Mouse (Mus musculus): ENCODE data around the gene Hcn3. TPM values are rescaled to one million over a fixed set of nuclear protein-coding genes. Genes with fewer than 3 reads are reported as not detected.
A peak's percentile ranks its signal among the peaks of the same experiment; 100 is the strongest.

The Hcn3 gene
- 1.4 and 1.9 TPM in 2 replicates for polyA plus RNA-seq (2015; fragmentation: Nextera tagmentation; extraction: Ambion mirVana)

DNA sequence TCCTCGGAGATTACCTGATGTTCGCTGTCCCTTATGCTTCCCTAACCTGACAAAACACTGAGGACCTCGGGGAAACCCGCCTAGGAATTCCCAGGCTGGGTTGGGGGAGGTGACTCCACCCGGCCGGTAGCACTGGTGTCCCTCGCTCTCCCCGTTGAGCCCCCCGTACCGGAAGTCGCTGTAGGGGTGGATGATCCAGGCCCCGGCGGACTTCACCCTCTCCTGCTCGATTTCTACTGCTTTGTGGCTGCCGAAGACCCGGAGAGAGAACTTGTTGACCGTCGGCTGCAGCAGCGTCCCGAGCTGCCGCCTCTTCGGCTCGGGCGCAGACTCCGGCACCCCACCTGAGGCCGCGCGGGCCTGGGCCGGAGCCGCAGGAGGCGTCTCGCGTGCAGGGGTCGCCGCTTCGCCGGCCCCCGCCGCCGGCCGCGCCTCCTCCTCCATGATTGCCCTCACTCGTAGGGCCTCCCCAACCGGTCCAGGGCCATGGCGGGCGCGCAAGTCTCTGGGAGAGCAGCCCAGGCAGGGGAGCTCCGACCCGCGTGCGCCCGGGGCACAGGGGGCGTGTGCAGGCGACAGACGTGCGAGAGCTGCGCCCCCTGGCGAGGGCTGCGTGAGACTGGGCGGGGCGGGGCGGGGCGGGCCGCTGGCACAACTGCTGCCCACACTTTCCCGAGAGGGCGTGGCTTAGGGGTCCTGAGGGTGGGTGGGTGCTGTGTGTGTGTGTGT lies at the start of gene Hcn3:
Gene Hcn3, minus strand, starts transcription at position 581 of the 729 bp plus-strand sequence.
- DNase-seq (ENCODE audit: low spot score), result peak; percentile 89

DNA sequence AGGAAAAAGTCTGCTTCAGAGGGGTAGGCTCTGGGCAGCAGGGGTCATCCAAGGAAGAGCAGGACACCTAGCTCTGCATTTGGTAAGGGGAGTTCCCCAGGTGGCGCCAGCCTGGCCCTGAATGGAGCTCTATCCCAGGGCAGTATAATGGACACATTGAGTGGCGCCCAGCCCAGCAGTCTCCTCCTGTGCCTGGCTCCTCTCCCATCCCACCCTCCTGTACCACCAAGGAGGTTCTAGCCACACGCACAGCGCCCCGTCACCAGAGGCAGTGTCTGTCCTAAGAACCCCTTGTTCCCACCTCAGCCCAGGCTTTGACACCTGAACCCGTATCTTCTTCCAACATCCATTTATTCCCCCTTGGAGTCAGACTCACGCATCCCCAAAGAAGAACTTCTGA lies 49.7 kb upstream of the Hcn3 start:
- DNase-seq (ENCODE audit: low spot score), result no peak

DNA sequence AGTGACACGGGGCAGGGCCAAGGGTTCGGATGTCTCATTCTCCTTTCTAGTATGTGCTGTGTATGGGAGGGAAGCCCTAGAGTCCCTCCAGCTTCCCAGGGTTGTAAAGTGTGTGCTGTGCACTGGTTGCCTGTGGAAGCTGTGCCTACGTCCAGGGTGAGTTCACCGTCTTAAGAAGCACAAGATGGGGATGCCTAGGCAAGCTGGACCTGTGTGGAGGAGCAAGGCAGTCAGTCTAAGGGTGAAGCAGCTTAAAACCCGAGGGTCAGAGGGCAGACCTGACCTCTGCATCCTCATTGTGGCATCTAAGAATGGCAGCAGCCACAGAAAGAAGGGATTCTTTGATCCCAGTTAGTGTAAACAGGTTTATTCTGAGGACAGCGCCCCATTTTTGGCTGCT lies 48.7 kb upstream of the Hcn3 start:
- DNase-seq (ENCODE audit: low spot score), result no peak

DNA sequence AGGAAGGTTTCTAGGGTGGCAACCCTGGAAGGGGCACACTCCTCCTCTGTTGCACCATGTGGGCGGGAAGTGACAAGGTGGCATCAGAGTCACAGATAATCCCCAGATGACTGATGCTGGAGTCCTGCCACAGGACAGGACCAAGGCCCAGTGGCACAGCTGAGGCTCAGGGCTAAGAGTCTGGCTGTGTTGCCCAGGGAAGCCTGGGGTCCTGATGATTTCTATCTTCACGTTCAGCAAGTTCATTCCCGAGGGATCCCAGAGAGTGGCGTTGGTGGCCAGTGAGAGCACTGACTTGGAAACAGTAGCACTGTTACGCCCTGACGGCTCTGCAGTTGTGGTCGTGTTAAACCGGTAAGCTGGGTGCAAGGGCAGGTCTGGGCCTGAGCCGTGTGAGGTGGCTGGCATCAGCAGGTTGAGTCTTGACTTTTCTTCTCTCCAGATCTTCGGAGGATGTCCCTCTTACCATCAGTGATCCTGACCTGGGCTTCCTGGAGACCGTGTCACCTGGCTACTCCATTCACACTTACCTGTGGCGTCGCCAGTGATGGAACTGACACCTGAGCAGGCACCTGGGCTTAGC lies 48.2 kb upstream of the Hcn3 start:
- no peak for DNase-seq (ENCODE audit: low spot score)

DNA sequence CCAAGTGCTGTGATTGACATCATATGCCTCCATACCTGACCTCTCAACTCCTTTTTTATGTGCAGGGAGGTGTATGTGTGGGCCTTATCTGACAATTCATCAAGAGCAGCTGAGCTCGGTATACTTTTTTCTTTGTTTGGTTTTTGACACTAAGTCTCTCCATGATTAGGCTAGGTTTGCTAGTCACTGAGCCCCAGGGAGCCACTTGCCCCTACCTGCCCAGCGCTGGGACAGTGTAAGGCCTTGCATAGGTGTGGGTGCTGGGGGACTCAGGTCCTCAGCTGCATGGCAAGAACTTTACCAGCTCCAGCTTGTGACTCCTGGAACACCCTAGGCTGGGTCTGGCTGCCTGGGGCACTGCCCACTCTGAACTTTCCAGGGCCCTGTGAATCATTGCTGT lies 46.7 kb upstream of the Hcn3 start:
- DNase-seq (ENCODE audit: low spot score), result no peak

DNA sequence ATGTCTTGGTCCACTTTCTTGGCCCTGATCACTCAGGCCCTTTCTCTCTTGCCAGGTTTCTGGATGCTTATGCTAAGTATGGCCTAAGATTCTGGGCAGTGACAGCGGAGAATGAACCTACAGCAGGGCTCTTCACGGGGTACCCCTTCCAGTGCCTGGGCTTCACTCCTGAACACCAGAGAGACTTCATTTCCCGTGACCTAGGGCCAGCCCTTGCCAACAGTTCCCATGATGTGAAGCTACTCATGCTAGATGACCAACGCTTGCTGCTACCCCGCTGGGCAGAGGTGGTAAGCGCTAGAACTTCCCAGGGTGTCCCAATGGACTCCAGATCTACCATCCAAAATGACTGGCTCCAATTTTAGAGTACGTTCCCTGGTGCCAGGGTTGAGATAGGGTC lies 46.1 kb upstream of the Hcn3 start:
- DNase-seq (ENCODE audit: low spot score), result no peak

DNA sequence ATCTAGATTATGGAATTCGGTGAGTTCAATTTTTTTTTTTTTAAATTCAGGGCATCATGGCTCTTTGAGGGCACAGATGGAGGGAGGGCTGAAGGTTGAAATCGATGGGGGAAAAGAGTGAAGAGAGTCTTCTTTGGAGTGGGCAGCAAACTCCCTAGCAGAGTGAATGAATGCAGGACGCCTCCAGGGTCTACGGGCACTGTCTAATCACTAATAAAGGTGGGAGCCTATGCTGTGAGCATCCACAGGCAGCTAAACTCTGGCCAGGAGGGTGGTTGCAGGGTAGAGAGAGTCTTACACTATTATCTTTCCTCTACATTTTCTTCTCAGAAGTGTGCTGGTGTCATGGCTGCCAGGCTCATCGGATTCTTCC lies 43.1 kb upstream of the Hcn3 start:
- no peak for DNase-seq (ENCODE audit: low spot score)

DNA sequence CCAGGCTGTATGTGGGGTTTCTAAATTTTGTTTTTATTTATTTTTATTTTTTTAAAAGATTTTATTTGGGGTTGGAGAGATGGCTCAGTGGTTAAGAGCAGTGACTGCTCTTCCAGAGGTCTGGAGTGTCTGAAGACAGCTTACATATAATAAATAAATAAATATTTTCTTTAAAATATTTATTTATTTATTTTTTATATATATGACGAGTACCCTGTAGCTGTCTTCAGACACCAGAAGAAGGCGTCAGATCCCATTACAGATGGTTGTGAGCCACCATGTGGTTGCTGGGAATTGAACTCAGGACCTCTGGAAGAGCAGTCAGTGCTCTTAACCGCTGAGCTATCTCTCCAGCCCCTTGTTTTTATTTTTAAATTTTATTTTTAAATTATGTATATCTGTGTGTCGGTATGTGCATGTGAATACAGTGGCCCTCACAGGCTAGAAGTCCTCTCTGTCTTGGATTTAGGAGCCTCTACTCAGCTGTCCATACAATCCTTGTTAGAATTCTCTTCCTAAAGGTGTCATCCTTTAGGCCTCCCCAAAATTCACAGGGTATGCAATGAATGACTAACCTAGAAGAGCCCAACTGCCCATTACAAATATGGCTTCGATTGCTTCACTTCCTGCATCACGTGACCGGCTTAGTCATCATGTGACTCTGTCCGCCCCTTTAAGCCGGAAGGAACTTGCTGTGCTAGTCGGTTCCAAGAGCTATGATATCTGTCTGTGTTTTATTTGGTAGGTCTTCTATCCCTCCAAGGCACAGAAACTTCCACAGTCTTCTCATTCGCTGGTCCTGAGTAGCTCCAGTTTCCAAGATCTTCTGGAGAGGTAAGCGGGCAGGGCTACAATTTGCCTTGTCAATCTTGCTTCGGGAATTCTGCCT lies 42.5 kb upstream of the Hcn3 start, which contains the start of gene Gba:
Gene Gba, plus strand, starts transcription at position 676 of the 889 bp plus-strand sequence.
- DNase-seq (ENCODE audit: low spot score), result peak; percentile 92

DNA sequence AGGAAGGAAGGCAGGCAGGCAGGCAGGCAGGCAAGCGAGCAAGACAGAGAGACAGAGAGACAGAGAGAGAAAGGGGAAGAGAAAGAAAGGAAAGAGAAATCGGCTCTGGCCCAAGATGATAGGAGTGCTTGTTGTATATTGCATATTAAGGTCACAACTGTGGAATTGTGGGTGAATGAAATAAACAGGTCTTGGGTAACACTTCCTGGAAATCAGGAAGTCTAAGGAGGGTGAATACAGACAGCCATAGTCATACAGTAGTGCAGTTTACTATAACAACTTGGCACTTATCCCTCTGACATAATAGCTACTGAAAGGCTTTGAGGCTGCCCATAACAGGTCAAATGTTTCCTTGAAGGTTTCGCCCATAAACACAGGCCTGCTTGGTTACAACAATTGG lies 39.8 kb upstream of the Hcn3 start:
- no peak for DNase-seq (ENCODE audit: low spot score)

DNA sequence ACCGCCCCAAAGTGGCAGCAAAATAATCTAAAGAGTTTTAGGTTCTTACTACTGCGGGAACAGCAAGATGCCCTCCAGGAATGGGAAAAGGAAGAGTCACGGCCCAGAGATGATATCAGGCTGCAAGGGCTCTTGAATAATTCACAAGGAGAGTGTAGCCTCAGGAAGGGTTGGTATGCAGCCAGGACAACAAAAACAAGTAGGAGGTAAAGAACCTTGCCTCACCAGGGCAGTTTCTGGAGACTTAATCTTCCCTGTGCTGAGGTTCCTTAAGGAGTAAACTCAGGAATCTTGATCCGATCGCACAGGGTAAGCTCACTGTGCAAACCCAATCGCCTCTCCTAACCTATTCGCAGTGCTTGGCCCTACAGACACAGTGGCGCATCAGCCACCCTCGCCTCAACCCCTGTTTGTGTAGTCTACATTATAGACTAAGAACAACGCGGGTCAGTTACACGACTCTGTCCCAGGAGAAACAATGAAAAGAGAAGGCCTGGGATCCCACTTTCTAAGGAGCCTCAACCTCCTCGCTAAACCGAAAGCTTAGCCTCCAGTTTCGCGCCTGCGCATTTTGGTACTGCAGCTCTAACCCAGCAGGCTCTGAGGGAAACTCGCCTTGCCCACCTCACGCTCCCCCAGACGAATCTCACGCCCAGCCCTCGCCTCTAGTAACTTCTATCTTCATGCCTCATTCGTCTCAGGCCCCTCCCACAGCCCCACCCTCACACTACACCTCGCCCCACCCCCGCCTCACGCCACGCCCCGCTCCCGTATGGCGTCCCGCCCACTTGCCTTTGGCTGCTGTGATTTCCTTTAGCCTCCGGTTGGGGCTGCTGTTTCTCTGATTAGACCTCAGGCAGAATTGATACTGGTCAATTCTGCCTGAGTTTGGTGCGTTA lies 36.2 kb upstream of the Hcn3 start:
- DNase-seq (ENCODE audit: low spot score), result peak; percentile 95

DNA sequence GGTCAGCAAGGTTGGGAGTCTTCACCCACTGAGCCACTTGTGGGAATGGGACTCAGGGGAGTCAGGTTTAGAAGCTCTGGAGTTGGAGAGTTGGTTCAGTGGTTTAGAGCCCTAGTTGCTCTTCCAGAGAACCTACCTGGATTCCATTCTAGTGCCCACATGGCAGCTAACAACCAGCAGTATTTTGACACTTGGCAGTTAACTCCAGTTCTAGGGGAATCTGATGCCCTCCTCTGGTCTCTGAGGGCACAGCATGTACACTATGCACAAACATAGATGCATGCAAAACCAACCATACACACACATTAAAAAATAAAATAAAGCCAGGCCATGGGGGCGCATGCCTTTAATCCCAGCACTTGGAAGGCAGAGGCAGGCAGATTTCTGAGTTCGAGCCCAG lies 33.9 kb upstream of the Hcn3 start:
- peak; percentile 75 for DNase-seq (ENCODE audit: low spot score)

DNA sequence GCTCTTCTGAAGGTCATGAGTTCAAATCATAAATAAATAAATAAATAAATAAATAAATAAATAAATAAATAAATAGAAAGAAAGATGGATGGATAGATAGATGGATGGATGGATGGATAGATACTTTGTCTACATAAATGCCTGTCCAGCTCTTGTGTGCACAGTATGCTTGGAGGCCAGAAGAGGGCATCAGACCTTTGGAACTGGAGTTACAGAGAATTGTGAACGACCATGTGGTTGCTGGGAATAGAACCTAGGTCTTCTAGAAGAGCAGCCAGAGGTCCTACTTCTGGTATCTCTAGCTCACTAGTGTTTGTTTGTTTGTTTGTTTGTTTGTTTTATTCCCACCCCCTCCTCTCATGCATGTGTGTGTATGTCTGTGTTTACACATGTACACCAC lies 33.4 kb upstream of the Hcn3 start:
- DNase-seq (ENCODE audit: low spot score), result no peak

DNA sequence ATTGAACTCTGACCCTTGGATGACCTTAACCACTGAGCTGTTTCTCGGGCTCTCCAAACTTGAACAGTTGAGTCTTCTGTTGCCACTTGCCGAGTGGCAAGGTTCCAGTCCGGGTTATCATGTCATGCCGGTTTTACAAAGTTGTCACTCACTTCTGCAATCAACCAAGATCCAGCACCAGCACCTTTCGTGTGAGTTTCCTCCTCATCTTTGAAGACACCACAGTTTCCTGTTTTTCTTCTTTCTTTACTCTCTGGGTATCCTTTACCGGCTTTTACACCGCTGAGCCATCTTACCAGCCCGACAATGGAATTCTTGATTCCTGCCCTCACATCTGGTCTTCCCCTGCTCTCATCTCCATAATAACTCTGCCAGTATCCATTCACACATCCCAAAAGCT lies 30.4 kb upstream of the Hcn3 start:
- peak; percentile 70 for DNase-seq (ENCODE audit: low spot score)

DNA sequence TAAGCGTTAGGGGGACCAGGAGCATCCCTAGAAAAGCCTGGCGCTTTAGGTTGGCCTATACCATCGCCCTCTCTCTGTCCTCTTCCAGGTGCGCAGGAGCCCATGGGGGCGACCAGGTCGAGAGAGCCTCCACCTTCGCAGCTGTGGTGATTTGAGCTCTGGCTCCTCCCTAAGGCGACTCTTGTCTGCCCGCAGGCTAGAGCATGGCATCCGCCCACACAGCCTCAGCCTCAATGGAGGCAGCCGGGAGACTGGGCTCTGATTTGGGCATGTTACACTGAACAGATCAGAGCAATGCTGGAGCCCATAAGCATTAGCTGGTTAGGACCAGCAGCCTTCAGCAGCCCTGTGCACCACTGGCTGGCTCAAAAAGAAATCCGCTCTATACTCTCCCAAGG lies 28.5 kb upstream of the Hcn3 start:
- DNase-seq (ENCODE audit: low spot score), result peak; percentile 44

DNA sequence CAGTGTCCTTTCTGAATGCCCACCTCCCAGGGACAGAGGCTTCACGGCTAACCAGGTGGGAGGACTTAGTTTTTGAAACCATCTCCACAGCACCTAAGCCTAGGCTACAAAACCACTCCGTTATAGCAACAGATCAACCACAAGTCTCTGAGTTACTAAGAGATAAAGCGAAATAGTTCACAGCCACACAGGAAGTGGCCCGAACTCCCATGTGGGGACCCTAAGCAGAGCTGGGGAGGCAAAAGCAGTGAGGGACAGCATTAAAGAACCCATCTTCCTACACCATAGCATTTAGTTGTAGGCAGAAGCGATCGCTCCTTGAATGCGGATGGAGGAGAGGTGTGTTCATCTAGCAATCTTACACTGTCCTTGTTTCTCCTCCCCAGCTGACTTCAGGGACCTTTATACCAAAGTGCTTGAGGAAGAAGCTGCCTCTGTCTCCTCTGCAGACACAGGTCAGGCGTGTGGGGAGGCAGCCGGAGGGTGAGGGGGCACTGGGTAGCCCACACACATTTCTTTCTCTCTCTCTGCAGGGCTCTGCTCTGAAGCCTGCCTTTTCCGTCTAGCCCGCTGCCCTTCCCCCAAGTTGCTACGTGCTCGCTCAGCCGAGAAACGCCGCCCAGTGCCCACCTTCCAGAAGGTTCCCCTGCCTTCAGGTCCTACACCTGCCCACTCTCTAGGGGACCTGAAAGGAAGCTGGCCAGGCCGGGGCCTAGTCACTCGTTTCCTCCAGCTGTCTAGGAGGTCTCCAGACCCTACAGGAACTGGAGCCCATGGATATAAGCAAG lies 27.9 kb upstream of the Hcn3 start:
- DNase-seq (ENCODE audit: low spot score), result peak; percentile 52

DNA sequence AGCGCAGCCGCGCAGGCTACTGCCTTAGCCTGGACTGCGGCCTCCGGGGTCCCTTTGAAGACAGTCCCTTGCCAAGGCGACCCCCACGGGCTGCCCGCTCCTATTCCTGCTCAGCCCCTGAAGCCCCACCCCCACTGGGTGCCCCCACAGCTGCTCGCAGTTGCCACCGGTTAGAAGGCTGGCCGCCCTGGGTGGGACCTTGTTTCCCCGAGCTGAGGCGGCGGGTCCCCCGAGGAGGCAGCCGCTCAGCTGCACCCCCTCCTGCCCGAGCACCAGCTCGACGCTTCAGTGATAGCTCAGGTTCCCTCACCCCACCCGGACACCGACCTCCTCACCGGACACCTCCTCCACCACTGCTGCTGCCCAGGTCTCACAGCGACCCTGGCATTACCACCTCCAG lies 27.2 kb upstream of the Hcn3 start:
- peak; percentile 60 for DNase-seq (ENCODE audit: low spot score)

DNA sequence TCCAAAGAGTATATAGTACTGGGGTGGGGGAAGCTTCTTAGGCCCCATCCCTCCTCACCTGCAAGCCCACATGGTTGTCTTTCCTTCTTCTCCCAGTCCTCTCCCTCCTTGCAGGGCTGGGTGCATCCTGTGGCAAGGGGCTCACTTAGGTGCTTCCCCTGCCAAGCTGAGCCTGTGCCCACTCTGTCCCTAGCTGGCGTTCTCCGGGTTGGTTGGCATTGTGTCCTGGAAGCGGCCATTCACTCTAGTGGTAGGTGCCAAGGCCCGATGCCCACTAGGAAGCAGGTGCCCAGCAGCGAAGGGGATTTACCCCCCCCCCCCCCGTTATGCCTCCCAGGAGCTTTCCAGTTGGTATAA lies 23.9 kb upstream of the Hcn3 start:
- DNase-seq (ENCODE audit: low spot score), result no peak

DNA sequence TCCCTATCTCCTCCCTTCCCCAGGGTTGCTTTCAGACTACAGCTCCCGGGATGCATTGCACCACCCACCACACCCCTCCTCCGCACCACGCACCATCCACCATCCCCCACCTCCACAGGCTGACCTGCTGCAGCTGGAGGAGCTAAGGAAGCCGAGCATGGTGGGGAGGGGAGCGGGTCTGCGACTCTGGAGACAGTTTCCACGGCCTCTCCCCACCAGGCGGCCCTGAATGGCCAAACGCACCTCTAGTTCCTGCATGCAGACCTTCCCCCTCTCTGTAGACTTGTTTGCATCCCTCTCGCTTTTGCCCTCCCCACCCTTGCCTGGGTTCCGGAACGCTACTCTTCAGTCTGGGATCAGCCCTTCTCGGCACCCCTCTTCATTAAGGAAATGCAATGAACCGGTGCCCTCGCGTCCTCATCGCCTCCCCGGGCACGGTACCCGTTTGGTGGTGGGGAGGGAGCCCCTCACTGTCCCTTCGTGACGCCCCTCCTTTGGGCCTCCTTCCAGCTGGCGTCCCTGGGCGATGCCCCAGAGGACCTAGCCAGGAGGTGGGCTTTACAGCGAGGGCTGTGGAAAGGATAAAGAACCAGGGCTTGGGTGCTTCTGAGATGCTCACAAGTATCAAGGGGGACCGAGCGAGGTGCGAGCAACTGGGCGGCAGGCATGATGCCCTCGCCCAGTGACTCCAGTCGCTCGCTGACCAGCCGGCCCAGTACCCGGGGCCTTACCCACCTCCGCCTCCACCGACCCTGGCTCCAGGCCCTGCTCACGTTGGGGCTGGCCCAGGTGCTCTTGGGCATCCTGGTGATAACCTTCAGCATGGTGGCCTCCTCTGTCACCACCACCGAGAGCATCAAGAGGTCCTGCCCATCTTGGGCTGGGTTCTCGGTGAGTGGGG lies 23.3 kb upstream of the Hcn3 start, which contains the start of gene Fam189b:
Gene Fam189b, plus strand, starts transcription at position 86 of the 901 bp plus-strand sequence.
- peak; percentile 78 for DNase-seq (ENCODE audit: low spot score)

DNA sequence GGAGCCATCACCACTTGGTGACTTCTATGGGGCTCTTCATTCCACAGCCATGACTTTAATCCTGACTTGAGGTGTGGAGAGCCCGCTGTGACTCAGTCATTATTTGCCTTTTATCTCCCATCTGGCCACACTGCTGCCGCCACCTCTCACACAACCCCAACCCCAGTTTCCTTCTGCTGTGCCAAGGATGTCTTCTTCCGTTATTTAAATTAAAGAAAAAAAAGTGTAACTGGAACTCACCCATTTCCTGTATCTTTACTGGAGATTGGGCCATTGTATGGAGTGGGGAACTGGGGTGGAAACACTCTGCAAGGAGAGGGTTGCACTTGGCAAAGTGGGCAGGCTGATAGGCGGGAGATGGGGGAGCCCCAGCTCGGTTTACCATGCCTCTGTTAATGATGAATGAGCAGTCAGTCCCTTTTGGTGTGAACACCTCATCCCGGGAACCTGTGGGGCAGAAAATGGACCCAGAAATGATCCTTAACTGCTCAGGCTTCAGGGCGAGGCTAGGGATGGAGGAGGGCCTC lies 22.6 kb upstream of the Hcn3 start:
- DNase-seq (ENCODE audit: low spot score), result no peak

All from thymus, postnatal 0 days (tissue).